Mouse (Mus musculus) lung, postnatal 0 days (tissue): ENCODE results near the gene Inpp5a.

Source experiments
- CTCF ChIP-seq: IDR thresholded peaks from 2 replicates; pipeline ENCODE4 v1.5.1; 2016; ENCODE audit warnings: antibody characterized with exemption, mild to moderate bottlenecking
- EP300 ChIP-seq: IDR thresholded peaks from 2 replicates; pipeline ENCODE4 v1.6.1; 2016; ENCODE audit warnings: antibody characterized with exemption, mild to moderate bottlenecking, control low read depth

DNA sequence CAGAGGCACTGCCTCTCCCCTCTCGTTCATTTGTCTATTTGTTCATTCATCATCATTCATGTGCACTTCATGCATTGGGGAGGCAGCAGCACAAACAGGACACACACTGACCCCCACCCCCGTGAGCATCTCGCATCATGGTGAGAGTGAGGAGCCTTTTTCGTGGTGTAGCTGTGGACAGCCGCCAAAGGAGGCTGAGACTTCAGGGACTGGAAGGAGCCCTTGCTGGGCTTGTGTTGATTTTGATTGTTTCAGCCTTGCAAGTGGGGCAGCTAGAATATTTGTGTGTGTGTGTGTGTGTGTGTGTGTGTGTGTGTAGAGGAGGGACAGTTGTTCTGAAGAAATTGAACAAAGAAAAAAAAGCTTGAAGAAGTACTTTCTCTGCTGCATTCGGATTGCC is 67.8 kb downstream of the Inpp5a start:
- TF ChIP-seq EP300 = no peak
- TF ChIP-seq CTCF = no peak
